Mouse (Mus musculus): Measurements from ENCODE around the gene Adad1. TPM values are rescaled to one million over a fixed set of nuclear protein-coding genes. Genes with fewer than 3 reads are reported as not detected.

The Adad1 gene
- total RNA-seq, 2 experiments from 2014 or later: not detected

- DNase-seq (ENCODE audit: low spot score): no peak
These were observed 106.0 kb downstream of the Adad1 start for GRCm38 (mm10) chr3:37169283-37169682.

Other genes starting within 250 kb of the Adad1 start
- gene 4932438A13Rik, start 200.4 kb upstream of the Adad1 start, total RNA-seq (2021): 10 to 100 TPM; 28.1 to 31.2 TPM
- gene Il2, start 62.4 kb downstream of the Adad1 start, total RNA-seq (2021): not detected
- not detected for gene Il21, start 169.1 kb downstream of the Adad1 start, total RNA-seq (2021)
- gene Bbs12, start 249.0 kb downstream of the Adad1 start, total RNA-seq (2021): under 1 TPM; 0.50 to 0.57 TPM
- under 1 TPM in 1 of 2 experiments, not detected in 1; 0.23 TPM for gene Cetn4, start 249.2 kb downstream of the Adad1 start, total RNA-seq (2021)

Measured in gastrocnemius, adult 18-20 months (tissue).